Mouse (Mus musculus) testis, adult 2 months (tissue): ENCODE data around the gene Chdh.

Experiments used
- CTCF ChIP-seq: fragments of 200-500 bp; IDR thresholded peaks from 2 replicates; pipeline ENCODE4 v1.5.1; 2012; ENCODE audit warnings: low read depth, mild to moderate bottlenecking, inconsistent platforms, low read length, moderate library complexity; ENCODE audit not compliant: control insufficient read depth, insufficient read depth, insufficient replicate concordance
- POLR2A ChIP-seq: fragments of 200-500 bp; IDR thresholded peaks from 2 replicates; pipeline ENCODE4 v1.6.1; 2012; ENCODE audit warnings: low read depth, mild to moderate bottlenecking, inconsistent platforms, low read length, moderate library complexity; ENCODE audit not compliant: control insufficient read depth

DNA sequence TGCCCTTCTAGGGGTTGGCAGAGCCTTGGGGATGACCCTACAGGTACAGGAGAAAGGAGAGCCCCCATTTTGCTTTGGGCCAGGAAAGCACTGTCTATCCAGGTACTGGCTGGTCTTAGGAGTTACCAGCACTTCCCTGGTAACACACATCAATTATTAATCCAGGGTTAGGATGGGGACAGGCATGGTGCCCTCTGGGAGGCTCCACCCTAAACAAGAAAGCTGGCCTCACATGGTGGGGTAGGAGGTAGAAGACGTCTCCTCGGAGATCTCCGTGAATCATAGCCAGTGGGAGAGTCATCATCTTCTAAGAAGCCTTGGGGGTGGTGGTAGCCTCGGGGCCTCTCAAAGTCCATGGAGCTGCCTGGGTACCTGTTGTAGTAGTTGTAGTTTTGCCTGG is 38.2 kb downstream of the Chdh start:
- TF ChIP-seq CTCF (no peak), POLR2A (no peak)
